ENCODE assay signal across 10 mouse cellular contexts in genomic region chr17:35833894-35834293, GRCm38 (mm10). TPM values are rescaled to one million over a fixed set of nuclear protein-coding genes. Genes with fewer than 3 reads are reported as not detected.
DNase-seq lines count a peak whose midpoint lies in the region; ATAC-seq lines count a peak whose summit lies in the region.
"Had no signal": no experiment of that assay in that cellular context is flagged by ENCODE, and none has a peak within 500 bp of the region (broad histone marks: within the 10 kb centered on the region; RNA-seq: fewer than 3 reads in every experiment).

No protein-coding gene starts in this region.

- peaks cover 66% of the 10 kb centered on the region for H3K36me3 ChIP-seq in kidney, embryonic 15.5 days
- peaks cover 50% of the 10 kb centered on the region for H3K36me3 ChIP-seq in embryonic facial prominence, embryonic 12.5 days
- H3K36me3 ChIP-seq in hindbrain, embryonic 14.5 days (replicated peaks; ENCODE audit: control insufficient read depth, insufficient read depth) = peaks cover 67% of the 10 kb centered on the region
- peaks cover 64% of the 10 kb centered on the region for H3K36me3 ChIP-seq in midbrain, embryonic 14.5 days (ENCODE audit: control insufficient read depth, insufficient read depth, low read length)

- no peaks in the 10 kb centered on the region for H3K27me3 ChIP-seq in kidney, embryonic 15.5 days
- no peaks in the 10 kb centered on the region for H3K27me3 ChIP-seq in embryonic facial prominence, embryonic 12.5 days
- H3K27me3 ChIP-seq in hindbrain, embryonic 14.5 days (ENCODE audit: control insufficient read depth, insufficient read depth, low read length) = no peaks in the 10 kb centered on the region
- H3K27me3 ChIP-seq in midbrain, embryonic 14.5 days (ENCODE audit: control insufficient read depth, insufficient read depth, low read length) = no peaks in the 10 kb centered on the region

- 0 out of 2 replicates have a peak overlapping the region, but pooled peaks have one; percentile 2 for H3K9ac ChIP-seq in kidney, embryonic 15.5 days
- H3K9ac ChIP-seq in embryonic facial prominence, embryonic 12.5 days = no peak overlapping the region
- peak overlapping the region; percentile 33; the same call in 1 of the 2 replicates for H3K9ac ChIP-seq in hindbrain, embryonic 14.5 days
- H3K9ac ChIP-seq in midbrain, embryonic 14.5 days (replicated peaks; ENCODE audit: low read length) = no peak overlapping the region; the same call in 1 of the 2 replicates

- H3K4me1 ChIP-seq in kidney, embryonic 15.5 days = peaks cover 43% of the 10 kb centered on the region
- H3K4me1 ChIP-seq in embryonic facial prominence, embryonic 12.5 days = peaks cover 34% of the 10 kb centered on the region
- H3K4me1 ChIP-seq in hindbrain, embryonic 14.5 days (replicated peaks; ENCODE audit: control insufficient read depth, insufficient read depth, low read length) = peaks cover 31% of the 10 kb centered on the region
- peaks cover 24% of the 10 kb centered on the region for H3K4me1 ChIP-seq in midbrain, embryonic 14.5 days (ENCODE audit: control insufficient read depth, insufficient read depth, low read length)

- no peak for ATAC-seq in kidney, embryonic 15.5 days (replicated peaks; ENCODE audit: low FRiP score)
- no peak for ATAC-seq in embryonic facial prominence, embryonic 12.5 days (ENCODE audit: insufficient number of reproducible peaks, insufficient read depth, low FRiP score, low TSS enrichment)
- no peak for ATAC-seq in hindbrain, embryonic 14.5 days (ENCODE audit: low FRiP score)
- ATAC-seq in midbrain, embryonic 14.5 days (ENCODE audit: low FRiP score, low TSS enrichment) = no peak
- ATAC-seq in erythroid progenitor cell, adult 5-6 weeks (replicated peaks; ENCODE audit: low FRiP score, poor library complexity, severe bottlenecking) = no peak

- H3K9me3 ChIP-seq in kidney, embryonic 15.5 days (replicated peaks) = no peaks in the 10 kb centered on the region
- no peaks in the 10 kb centered on the region for H3K9me3 ChIP-seq in embryonic facial prominence, embryonic 12.5 days
- H3K9me3 ChIP-seq in hindbrain, embryonic 14.5 days (ENCODE audit: control insufficient read depth, low read length) = no peaks in the 10 kb centered on the region
- H3K9me3 ChIP-seq in midbrain, embryonic 14.5 days (ENCODE audit: control insufficient read depth, low read length) = no peaks in the 10 kb centered on the region

- H3K27ac ChIP-seq in kidney, embryonic 15.5 days = 0 out of 2 replicates have a peak overlapping the region, but pooled peaks have one; percentile 27
- H3K27ac ChIP-seq in embryonic facial prominence, embryonic 12.5 days = no peak overlapping the region
- no peak overlapping the region; the same call in 1 of the 2 replicates for H3K27ac ChIP-seq in hindbrain, embryonic 14.5 days
- H3K27ac ChIP-seq in midbrain, embryonic 14.5 days (replicated peaks; ENCODE audit: low read depth, low read length) = no peak overlapping the region

- H3K4me2 ChIP-seq in kidney, embryonic 15.5 days = peak overlapping the region; percentile 62
- H3K4me2 ChIP-seq in embryonic facial prominence, embryonic 12.5 days (replicated peaks) = peak overlapping the region; percentile 85
- H3K4me2 ChIP-seq in hindbrain, embryonic 14.5 days (replicated peaks) = peak overlapping the region; percentile 83
- H3K4me2 ChIP-seq in midbrain, embryonic 14.5 days (ENCODE audit: low read length) = peak overlapping the region; percentile 82

- 59% methylated on average over 5 of the region's 5 CpGs for WGBS in kidney, embryonic 15.5 days
- WGBS in embryonic facial prominence, embryonic 12.5 days = 57% methylated on average over 5 of the region's 5 CpGs
- WGBS in hindbrain, embryonic 14.5 days = 48% methylated on average over 5 of the region's 5 CpGs
- WGBS in midbrain, embryonic 14.5 days = 68% methylated on average over 5 of the region's 5 CpGs

- peak overlapping the region; percentile 82 for H3K4me3 ChIP-seq in kidney, embryonic 15.5 days (replicated peaks)
- H3K4me3 ChIP-seq in embryonic facial prominence, embryonic 12.5 days = 0 out of 2 replicates have a peak overlapping the region, but pooled peaks have one; percentile 7
- peak overlapping the region; percentile 84; the same call in 1 of the 2 replicates for H3K4me3 ChIP-seq in hindbrain, embryonic 14.5 days (replicated peaks; ENCODE audit: low read length)
- peak overlapping the region; percentile 10 for H3K4me3 ChIP-seq in midbrain, embryonic 14.5 days (replicated peaks; ENCODE audit: low read depth, low read length)

- no peak for DNase-seq in kidney, adult 9 months
- DNase-seq in hindbrain, embryonic 14.5 days (ENCODE audit: low spot score) = no peak
- DNase-seq in midbrain, embryonic 14.5 days = no peak
- DNase-seq in c-Kit-positive CD71-positive TER-119-positive erythroid progenitor cells, embryonic 14.5 days (ENCODE audit: low spot score) = no peak
- DNase-seq in embryo, embryonic 9.5 days (ENCODE audit: extremely low spot score) = no peak
- DNase-seq: cerebellum, adult 11 months; layer of hippocampus, adult 9-11 months had no signal

RNA-seq across cellular contexts. Expression of gene Tubb5, which starts 4.2 kb away (rescaled TPM):
- polyA plus RNA-seq in kidney, embryonic 15.5 days (2015; fragmentation: Nextera tagmentation; extraction: Ambion mirVana) = 951 and 997 TPM in 2 replicates
- polyA plus RNA-seq in embryonic facial prominence, embryonic 12.5 days (2016; fragmentation: Nextera tagmentation; extraction: Ambion mirVana) = 1,266 and 1,271 TPM in 2 replicates
- 1,664 and 1,709 TPM in 2 replicates for polyA plus RNA-seq in hindbrain, embryonic 14.5 days (2014; fragmentation: Nextera tagmentation; extraction: Ambion mirVana)
- polyA plus RNA-seq in midbrain, embryonic 14.5 days (2014; fragmentation: Nextera tagmentation; extraction: Ambion mirVana) = 1,880 and 2,054 TPM in 2 replicates
- total RNA-seq in erythroid progenitor cell, adult 5-6 weeks (2015; ENCODE audit: low replicate concordance) = 663 and 669 TPM in 2 replicates
- 760 and 914 TPM in 2 replicates for total RNA-seq in erythroid progenitor cell, adult 5-6 weeks (2017; ENCODE audit: low replicate concordance)

RNA-seq across cellular contexts. Expression of gene Mdc1, which starts 7.4 kb away (rescaled TPM):
- 16.5 TPM in 2 replicates for polyA plus RNA-seq in kidney, embryonic 15.5 days (2015; fragmentation: Nextera tagmentation; extraction: Ambion mirVana)
- 15.1 and 21.3 TPM in 2 replicates for polyA plus RNA-seq in embryonic facial prominence, embryonic 12.5 days (2016; fragmentation: Nextera tagmentation; extraction: Ambion mirVana)
- 9.2 and 10.7 TPM in 2 replicates for polyA plus RNA-seq in hindbrain, embryonic 14.5 days (2014; fragmentation: Nextera tagmentation; extraction: Ambion mirVana)
- polyA plus RNA-seq in midbrain, embryonic 14.5 days (2014; fragmentation: Nextera tagmentation; extraction: Ambion mirVana) = 7.3 and 8.2 TPM in 2 replicates
- 117 and 147 TPM in 2 replicates for total RNA-seq in erythroid progenitor cell, adult 5-6 weeks (2015; ENCODE audit: low replicate concordance)
- 31.0 and 57.1 TPM in 2 replicates for total RNA-seq in erythroid progenitor cell, adult 5-6 weeks (2017; ENCODE audit: low replicate concordance)

RNA-seq across cellular contexts. Expression of gene Flot1, which starts 10.9 kb away (rescaled TPM):
- 42.3 and 44.6 TPM in 2 replicates for polyA plus RNA-seq in kidney, embryonic 15.5 days (2015; fragmentation: Nextera tagmentation; extraction: Ambion mirVana)
- 50.7 and 60.3 TPM in 2 replicates for polyA plus RNA-seq in embryonic facial prominence, embryonic 12.5 days (2016; fragmentation: Nextera tagmentation; extraction: Ambion mirVana)
- polyA plus RNA-seq in hindbrain, embryonic 14.5 days (2014; fragmentation: Nextera tagmentation; extraction: Ambion mirVana) = 86.3 and 96.6 TPM in 2 replicates
- 59.9 and 74.0 TPM in 2 replicates for polyA plus RNA-seq in midbrain, embryonic 14.5 days (2014; fragmentation: Nextera tagmentation; extraction: Ambion mirVana)
- total RNA-seq in erythroid progenitor cell, adult 5-6 weeks (2015; ENCODE audit: low replicate concordance) = 19.3 and 32.8 TPM in 2 replicates
- 14.6 and 29.1 TPM in 2 replicates for total RNA-seq in erythroid progenitor cell, adult 5-6 weeks (2017; ENCODE audit: low replicate concordance)

RNA-seq across cellular contexts. Expression of gene Ier3, which starts 12.4 kb away (rescaled TPM):
- polyA plus RNA-seq in kidney, embryonic 15.5 days (2015; fragmentation: Nextera tagmentation; extraction: Ambion mirVana) = 25.3 and 25.4 TPM in 2 replicates
- polyA plus RNA-seq in embryonic facial prominence, embryonic 12.5 days (2016; fragmentation: Nextera tagmentation; extraction: Ambion mirVana) = 6.9 and 8.9 TPM in 2 replicates
- 6.6 and 7.5 TPM in 2 replicates for polyA plus RNA-seq in hindbrain, embryonic 14.5 days (2014; fragmentation: Nextera tagmentation; extraction: Ambion mirVana)
- 3.3 and 4.0 TPM in 2 replicates for polyA plus RNA-seq in midbrain, embryonic 14.5 days (2014; fragmentation: Nextera tagmentation; extraction: Ambion mirVana)
- total RNA-seq in erythroid progenitor cell, adult 5-6 weeks (2015; ENCODE audit: low replicate concordance) = 3.8 and 10.5 TPM in 2 replicates
- total RNA-seq in erythroid progenitor cell, adult 5-6 weeks (2017; ENCODE audit: low replicate concordance) = 0.51 and 4.0 TPM in 2 replicates

RNA-seq across cellular contexts. Expression of gene Nrm, which starts 27.2 kb away (rescaled TPM):
- 58.0 and 65.7 TPM in 2 replicates for polyA plus RNA-seq in kidney, embryonic 15.5 days (2015; fragmentation: Nextera tagmentation; extraction: Ambion mirVana)
- polyA plus RNA-seq in embryonic facial prominence, embryonic 12.5 days (2016; fragmentation: Nextera tagmentation; extraction: Ambion mirVana) = 39.9 and 43.9 TPM in 2 replicates
- polyA plus RNA-seq in hindbrain, embryonic 14.5 days (2014; fragmentation: Nextera tagmentation; extraction: Ambion mirVana) = 18.2 and 20.3 TPM in 2 replicates
- polyA plus RNA-seq in midbrain, embryonic 14.5 days (2014; fragmentation: Nextera tagmentation; extraction: Ambion mirVana) = 14.5 and 20.2 TPM in 2 replicates
- 32.8 and 36.0 TPM in 2 replicates for total RNA-seq in erythroid progenitor cell, adult 5-6 weeks (2015; ENCODE audit: low replicate concordance)
- 19.1 and 35.8 TPM in 2 replicates for total RNA-seq in erythroid progenitor cell, adult 5-6 weeks (2017; ENCODE audit: low replicate concordance)

Comparison
In these comparisons a context has a peak if more than half of its experiments do, and no peak if none do; other contexts are left out.
1. H3K4me3 ChIP-seq: peak in every context shown above with its lines; median percentile 84 in hindbrain, embryonic 14.5 days; 82 in kidney, embryonic 15.5 days; 10 in midbrain, embryonic 14.5 days; 7 in embryonic facial prominence, embryonic 12.5 days.
2. H3K9ac ChIP-seq: peak in kidney, embryonic 15.5 days (single experiment) and hindbrain, embryonic 14.5 days (single experiment); none in embryonic facial prominence, embryonic 12.5 days (single experiment) and midbrain, embryonic 14.5 days (single experiment).
3. Peak in every context shown above with its lines, with median percentiles within 50 percentile points of each other: H3K4me2 ChIP-seq.